Mouse (Mus musculus) kidney, embryonic 15.5 days (tissue): Measurements from ENCODE around the gene Itgb6. TPM values are rescaled to one million over a fixed set of nuclear protein-coding genes. Genes with fewer than 3 reads are reported as not detected.

ENCODE experiments used
- polyA plus RNA-seq: library from polyadenylated mRNA; unstranded; fragments of >200 nt; fragmentation: Nextera tagmentation; extraction: Ambion mirVana; gene quantifications from 2 replicates; pipeline ENCODE4 v1.2.1, GENCODE M21; 2015

The Itgb6 gene
- polyA plus RNA-seq, 1 experiment from 2014 or later = 16.9 TPM

Other genes with a start within 250 kb of the Itgb6 start
- 3.4 and 4.0 TPM in 2 replicates for gene Pla2r1, start 169.3 kb downstream of the Itgb6 start, polyA plus RNA-seq
- 109 and 117 TPM in 2 replicates for gene Rbms1, start 240.5 kb upstream of the Itgb6 start, polyA plus RNA-seq